9 mouse cellular contexts compared by ENCODE assay signal in genomic region chr8:105445296-105446126, GRCm38 (mm10). TPM values are rescaled to one million over a fixed set of nuclear protein-coding genes. Genes with fewer than 3 reads are reported as not detected.
DNase-seq lines count a peak whose midpoint lies in the region; ATAC-seq and TF ChIP-seq lines count a peak whose summit lies in the region.
"Had no signal": no experiment of that assay in that cellular context is flagged by ENCODE, and none has a peak within 500 bp of the region (broad histone marks: within the 10 kb centered on the region; RNA-seq: fewer than 3 reads in every experiment).

No protein-coding gene starts in this region.

- peaks cover 14% of the 10 kb centered on the region for H3K4me1 ChIP-seq in embryonic facial prominence, embryonic 10.5 days
- no peaks in the 10 kb centered on the region for H3K4me1 ChIP-seq in intestine, postnatal 0 days (replicated peaks; ENCODE audit: control insufficient read depth, insufficient read depth, low read length)
- H3K4me1 ChIP-seq in lung, postnatal 0 days (ENCODE audit: insufficient read depth, low read depth, low read length): no peaks in the 10 kb centered on the region

- no peak for ATAC-seq in intestine, postnatal 0 days
- ATAC-seq in lung, postnatal 0 days: no peak

- H3K27me3 ChIP-seq in embryonic facial prominence, embryonic 10.5 days (replicated peaks; ENCODE audit: low read depth, poor library complexity, severe bottlenecking): peaks cover 5% of the 10 kb centered on the region; the same call in 1 of the 2 replicates
- H3K27me3 ChIP-seq in intestine, postnatal 0 days (replicated peaks; ENCODE audit: control insufficient read depth, insufficient read depth, low read length): no peaks in the 10 kb centered on the region; the same call in 1 of the 2 replicates
- H3K27me3 ChIP-seq in lung, postnatal 0 days (replicated peaks; ENCODE audit: insufficient read depth, low read length): no peaks in the 10 kb centered on the region
- H3K27me3 ChIP-seq: limb, embryonic 13.5 days had no signal

- no peaks in the 10 kb centered on the region for H3K36me3 ChIP-seq in embryonic facial prominence, embryonic 10.5 days (replicated peaks)
- H3K36me3 ChIP-seq in intestine, postnatal 0 days (ENCODE audit: control insufficient read depth, insufficient read depth): no peaks in the 10 kb centered on the region
- no peaks in the 10 kb centered on the region for H3K36me3 ChIP-seq in lung, postnatal 0 days (ENCODE audit: insufficient read depth, low read length)
- H3K36me3 ChIP-seq: limb, embryonic 13.5 days had no signal

- 37% methylated on average over 11 of the region's 11 CpGs for WGBS in embryonic facial prominence, embryonic 10.5 days
- WGBS in intestine, postnatal 0 days: 41% methylated on average over 11 of the region's 11 CpGs
- WGBS in lung, postnatal 0 days: 35% methylated on average over 11 of the region's 11 CpGs

- intact Hi-C loops in left cerebral cortex, postnatal 14 days (cut with DNase I): no loop called here
- intact Hi-C loops in heart, postnatal 14 days (cut with DNase I): no loop called here

- no peak overlapping the region for H3K4me2 ChIP-seq in intestine, postnatal 0 days (replicated peaks; ENCODE audit: low read depth)
- no peak overlapping the region for H3K4me2 ChIP-seq in lung, postnatal 0 days (replicated peaks; ENCODE audit: low read depth, low read length)

- H3K4me3 ChIP-seq in embryonic facial prominence, embryonic 10.5 days: no peak overlapping the region
- H3K4me3 ChIP-seq in intestine, postnatal 0 days (ENCODE audit: low read depth, low read length): no peak overlapping the region
- no peak overlapping the region for H3K4me3 ChIP-seq in lung, postnatal 0 days (ENCODE audit: low read depth, low read length)
- H3K4me3 ChIP-seq: limb, embryonic 13.5 days had no signal

- H3K27ac ChIP-seq in embryonic facial prominence, embryonic 10.5 days (replicated peaks): peak overlapping the region; percentile 62
- no peak overlapping the region for H3K27ac ChIP-seq in intestine, postnatal 0 days (ENCODE audit: low read depth, low read length)
- H3K27ac ChIP-seq in lung, postnatal 0 days (ENCODE audit: low read length): no peak overlapping the region
- H3K27ac ChIP-seq: limb, embryonic 13.5 days had no signal

- no peak overlapping the region for H3K9ac ChIP-seq in intestine, postnatal 0 days (ENCODE audit: low read depth, low read length)
- no peak overlapping the region for H3K9ac ChIP-seq in lung, postnatal 0 days (replicated peaks; ENCODE audit: low read depth)
- H3K9ac ChIP-seq: limb, embryonic 13.5 days had no signal

- no peaks in the 10 kb centered on the region for H3K9me3 ChIP-seq in embryonic facial prominence, embryonic 10.5 days
- no peaks in the 10 kb centered on the region for H3K9me3 ChIP-seq in intestine, postnatal 0 days (ENCODE audit: control insufficient read depth)
- H3K9me3 ChIP-seq in lung, postnatal 0 days (ENCODE audit: low read length): no peaks in the 10 kb centered on the region
- H3K9me3 ChIP-seq: limb, embryonic 13.5 days had no signal

- no peak for TF ChIP-seq CTCF in intestine, postnatal 0 days (IDR thresholded peaks at IDR 0.05; ENCODE audit: low read depth)
- TF ChIP-seq CTCF in lung, postnatal 0 days (IDR thresholded peaks at IDR 0.05): no peak

- DNase-seq in left cerebral cortex, postnatal 14 days (ENCODE audit: low spot score in 2 of 2): peak; percentile 38 to 55
- DNase-seq in left cerebral cortex, adult 11 months (ENCODE audit: low spot score): no peak
- no peak for DNase-seq in embryonic facial prominence, embryonic 10.5 days (ENCODE audit: low spot score)
- peak; percentile 18 to 41 for DNase-seq in heart, postnatal 14 days
- DNase-seq in neural tube, embryonic 10.5 days (ENCODE audit: extremely low spot score, low spot score): peak; percentile 47
- DNase-seq in cerebellum, adult 18-20 months: no peak
- no peak for DNase-seq in lung, postnatal 0 days (ENCODE audit: low spot score)

- TF ChIP-seq EP300 in lung, postnatal 0 days (IDR thresholded peaks at IDR 0.05): no peak

RNA-seq across cellular contexts. Expression of gene Tppp3, which starts 25.8 kb away (rescaled TPM):
- 10 to 100 TPM; 41.2 to 49.7 TPM for total RNA-seq in left cerebral cortex, postnatal 14 days (2021)
- polyA plus RNA-seq in embryonic facial prominence, embryonic 10.5 days (2016; fragmentation: Nextera tagmentation; extraction: Ambion mirVana): 35.7 and 48.8 TPM in 2 replicates
- total RNA-seq in heart, postnatal 14 days (2021): 10 to 100 TPM; 47.7 to 50.1 TPM
- 67.9 and 78.5 TPM in 2 replicates for polyA plus RNA-seq in intestine, postnatal 0 days (2015; fragmentation: Nextera tagmentation; extraction: Ambion mirVana)
- polyA plus RNA-seq in lung, postnatal 0 days (2015; fragmentation: Nextera tagmentation; extraction: Ambion mirVana): 675 and 696 TPM in 2 replicates

RNA-seq across cellular contexts. Expression of gene Lrrc36, which starts 32.1 kb away (rescaled TPM):
- total RNA-seq in left cerebral cortex, postnatal 14 days (2021): under 1 TPM in 1 of 2 experiments, not detected in 1; 0.40 TPM
- polyA plus RNA-seq in embryonic facial prominence, embryonic 10.5 days (2016; fragmentation: Nextera tagmentation; extraction: Ambion mirVana): 0.29 and 0.67 TPM in 2 replicates
- under 1 TPM; 0.68 to 0.86 TPM for total RNA-seq in heart, postnatal 14 days (2021)
- 0.10 and 0.20 TPM in 2 replicates for polyA plus RNA-seq in intestine, postnatal 0 days (2015; fragmentation: Nextera tagmentation; extraction: Ambion mirVana)
- polyA plus RNA-seq in lung, postnatal 0 days (2015; fragmentation: Nextera tagmentation; extraction: Ambion mirVana): 3.7 and 3.9 TPM in 2 replicates

RNA-seq across cellular contexts. Expression of gene Kctd19, which starts 32.2 kb away (rescaled TPM):
- not detected for total RNA-seq in left cerebral cortex, postnatal 14 days (2021)
- polyA plus RNA-seq in embryonic facial prominence, embryonic 10.5 days (2016; fragmentation: Nextera tagmentation; extraction: Ambion mirVana): 0.08 and 0.16 TPM in 2 replicates
- total RNA-seq in heart, postnatal 14 days (2021): not detected
- polyA plus RNA-seq in intestine, postnatal 0 days (2015; fragmentation: Nextera tagmentation; extraction: Ambion mirVana): 0.07 and 0.13 TPM in 2 replicates
- polyA plus RNA-seq in lung, postnatal 0 days (2015; fragmentation: Nextera tagmentation; extraction: Ambion mirVana): 0.14 and 0.38 TPM in 2 replicates
- polyA plus RNA-seq: limb, embryonic 13.5 days had no signal

RNA-seq across cellular contexts. Expression of gene Zdhhc1, which starts 51.2 kb away (rescaled TPM):
- total RNA-seq in left cerebral cortex, postnatal 14 days (2021): 10 to 100 TPM; 26.8 to 27.5 TPM
- 19.2 and 20.5 TPM in 2 replicates for polyA plus RNA-seq in embryonic facial prominence, embryonic 10.5 days (2016; fragmentation: Nextera tagmentation; extraction: Ambion mirVana)
- 10 to 100 TPM; 14.9 to 16.3 TPM for total RNA-seq in heart, postnatal 14 days (2021)
- polyA plus RNA-seq in intestine, postnatal 0 days (2015; fragmentation: Nextera tagmentation; extraction: Ambion mirVana): 6.4 and 7.1 TPM in 2 replicates
- polyA plus RNA-seq in lung, postnatal 0 days (2015; fragmentation: Nextera tagmentation; extraction: Ambion mirVana): 40.6 and 41.7 TPM in 2 replicates

Comparison
In these comparisons a context has a peak if more than half of its experiments do, and no peak if none do; other contexts are left out.
1. DNase-seq: peak in left cerebral cortex, postnatal 14 days (2 of 2), heart, postnatal 14 days (2 of 2) and neural tube, embryonic 10.5 days (single experiment); none in left cerebral cortex, adult 11 months (single experiment), embryonic facial prominence, embryonic 10.5 days (single experiment), cerebellum, adult 18-20 months (0 of 2) and lung, postnatal 0 days (single experiment).